Mouse (Mus musculus) megakaryocyte, adult 5-6 weeks (primary cell): ENCODE measurements around the gene Wfikkn1. TPM values are rescaled to one million over a fixed set of nuclear protein-coding genes. Genes with fewer than 3 reads are reported as not detected.
A peak's percentile ranks its signal among the peaks of the same experiment; 100 is the strongest.

Experiments used
- ATAC-seq: 2 replicates; pipeline ENCODE4 v1.8.0; 2016; ENCODE audit warnings: mild to moderate bottlenecking, inconsistent platforms; ENCODE audit not compliant: poor library complexity, severe bottlenecking
- total RNA-seq, 2 experiments: library from RNA; stranded (forward) in 1 of 2; stranded (reverse) in 1 of 2; fragments of 153-499, 151-499 nt in 1 of 2; fragments of 221-1000, 200-1000 nt in 1 of 2; gene quantifications; 2 replicates each; pipeline versions ENCODE4 v1.2.3 to v1.2.4; 2015 to 2017

Wfikkn1 gene
- total RNA-seq (2015) (1.0 and 1.6 TPM in 2 replicates), total RNA-seq (2017) (0.04 and 0.15 TPM in 2 replicates)

- no peak for ATAC-seq
Measured at GRCm38 (mm10) chr17:25880196-25880910, at the start of gene Wfikkn1. TSS of gene Wfikkn1 (minus strand) at chr17:25880858.

GRCm38 (mm10) chr17:25925348-25925747, 44.7 kb upstream of the Wfikkn1 start:
- no peak for ATAC-seq

GRCm38 (mm10) chr17:25922120-25922519, 41.5 kb upstream of the Wfikkn1 start:
- ATAC-seq, result no peak

GRCm38 (mm10) chr17:25919786-25920642, 39.4 kb upstream of the Wfikkn1 start:
- ATAC-seq, result peak; percentile 89

- ATAC-seq, result no peak
Measured at GRCm38 (mm10) chr17:25919144-25919785, 38.6 kb upstream of the Wfikkn1 start, which contains the start of gene Rab40c. TSS of gene Rab40c (minus strand) at chr17:25919727.

GRCm38 (mm10) chr17:25918037-25918750, 37.5 kb upstream of the Wfikkn1 start:
- no peak for ATAC-seq

GRCm38 (mm10) chr17:25916931-25917647, 36.4 kb upstream of the Wfikkn1 start:
- ATAC-seq, result no peak

GRCm38 (mm10) chr17:25914295-25914694, 33.6 kb upstream of the Wfikkn1 start:
- ATAC-seq, result no peak

- ATAC-seq, result 0 out of 2 replicates have a peak, but pooled peaks have one; percentile 10
Measured at GRCm38 (mm10) chr17:25913877-25914275, 33.2 kb upstream of the Wfikkn1 start.

GRCm38 (mm10) chr17:25913186-25913876, 32.7 kb upstream of the Wfikkn1 start:
- no peak for ATAC-seq

- ATAC-seq, result 0 out of 2 replicates have a peak, but pooled peaks have one; percentile 27
Measured at GRCm38 (mm10) chr17:25911816-25912215, 31.2 kb upstream of the Wfikkn1 start.

GRCm38 (mm10) chr17:25907640-25908039, 27.0 kb upstream of the Wfikkn1 start:
- no peak for ATAC-seq

- ATAC-seq, result no peak
Measured at GRCm38 (mm10) chr17:25903061-25903460, 22.4 kb upstream of the Wfikkn1 start.

GRCm38 (mm10) chr17:25900193-25900592, 19.5 kb upstream of the Wfikkn1 start:
- no peak for ATAC-seq

- no peak for ATAC-seq
Measured at GRCm38 (mm10) chr17:25895891-25896290, 15.2 kb upstream of the Wfikkn1 start.

- ATAC-seq, result peak; percentile 27; the same call in 1 of the 2 replicates
Measured at GRCm38 (mm10) chr17:25895415-25895814, 14.8 kb upstream of the Wfikkn1 start.

GRCm38 (mm10) chr17:25893975-25894617, 13.4 kb upstream of the Wfikkn1 start:
- ATAC-seq, result peak; percentile 91

GRCm38 (mm10) chr17:25888837-25889236, 8.2 kb upstream of the Wfikkn1 start:
- ATAC-seq, result no peak

- ATAC-seq, result no peak
Measured at GRCm38 (mm10) chr17:25887467-25887866, 6.8 kb upstream of the Wfikkn1 start.
